Mouse (Mus musculus) heart, adult 10 weeks (tissue): ENCODE results near the gene S100a1. TPM values are rescaled to one million over a fixed set of nuclear protein-coding genes. Genes with fewer than 3 reads are reported as not detected.

Experiments used
- polyA plus RNA-seq: library from polyadenylated mRNA; stranded (reverse); fragments of 350-450 nt; fragmentation: Illumina TruSeq; extraction: RNeasy Lipid Tissue Mini Kit (QIAGEN cat#74804); gene quantifications from one replicate; pipeline ENCODE4 v1.2.3, GENCODE M21; 2014; ENCODE audit warnings: low read depth, low replicate concordance

Gene S100a1
- 1,552 TPM for polyA plus RNA-seq

GRCm38 (mm10) chr3:90513796-90514590 is at the start of gene S100a1, which contains the start of gene S100a13:
S100a1 (minus strand) TSS chr3:90514392.
S100a13 (plus strand) TSS chr3:90514435.

GRCm38 (mm10) chr3:90560008-90560628 is 45.9 kb upstream of the S100a1 start, which contains the start of gene S100a3:
S100a3 (plus strand) TSS chr3:90560578.

GRCm38 (mm10) chr3:90537141-90537904 is 23.1 kb upstream of the S100a1 start, which contains the start of gene S100a16:
S100a16 (plus strand) TSS chr3:90537254.

GRCm38 (mm10) chr3:90526580-90526979 is 12.4 kb upstream of the S100a1 start, which contains the start of gene S100a14:
S100a14 (plus strand) TSS chr3:90526856.

GRCm38 (mm10) chr3:90508950-90509746 is 5.0 kb downstream of the S100a1 start, which contains the start of gene Chtop:
Chtop (minus strand) TSS chr3:90509498.

GRCm38 (mm10) chr3:90490696-90491256 is 23.4 kb downstream of the S100a1 start, which contains the start of gene Snapin:
Snapin (minus strand) TSS chr3:90491033.

GRCm38 (mm10) chr3:90475831-90476611 is 38.2 kb downstream of the S100a1 start, which contains the start of gene Ilf2:
Ilf2 (plus strand) TSS chr3:90476126.

GRCm38 (mm10) chr3:90465686-90466310 is 48.4 kb downstream of the S100a1 start, which contains the start of gene Npr1:
Npr1 (minus strand) TSS chr3:90465866.

Other genes with a start within 250 kb of the S100a1 start
- gene Dennd4b, start 249.2 kb downstream of the S100a1 start, polyA plus RNA-seq = 33.2 TPM
- gene Gatad2b, start 221.2 kb downstream of the S100a1 start, polyA plus RNA-seq = 14.3 TPM
- 1.0 TPM for gene Slc27a3, start 124.5 kb downstream of the S100a1 start, polyA plus RNA-seq
- 23.4 TPM for gene Ints3, start 80.8 kb downstream of the S100a1 start, polyA plus RNA-seq
- gene Npr1, start 48.5 kb downstream of the S100a1 start, polyA plus RNA-seq = 20.8 TPM
- gene Ilf2, start 38.3 kb downstream of the S100a1 start, polyA plus RNA-seq = 34.3 TPM
- 79.2 TPM for gene Snapin, start 23.4 kb downstream of the S100a1 start, polyA plus RNA-seq
- 80.9 TPM for gene Chtop, start 4.9 kb downstream of the S100a1 start, polyA plus RNA-seq
- gene S100a13, start within 50 bp of the S100a1 start, polyA plus RNA-seq = 64.2 TPM
- gene S100a14, start 12.5 kb upstream of the S100a1 start, polyA plus RNA-seq = not detected
- gene S100a16, start 22.9 kb upstream of the S100a1 start, polyA plus RNA-seq = 78.9 TPM
- gene S100a3, start 46.2 kb upstream of the S100a1 start, polyA plus RNA-seq = not detected
- gene S100a2, start 75.9 kb upstream of the S100a1 start, polyA plus RNA-seq = not detected
- gene Gm42674, start 87.5 kb upstream of the S100a1 start, polyA plus RNA-seq = not detected
- gene S100a4, start 89.4 kb upstream of the S100a1 start, polyA plus RNA-seq = 31.3 TPM
- not detected for gene S100a5, start 94.1 kb upstream of the S100a1 start, polyA plus RNA-seq
- 111 TPM for gene S100a6, start 98.5 kb upstream of the S100a1 start, polyA plus RNA-seq
- gene S100a7a, start 139.6 kb upstream of the S100a1 start, polyA plus RNA-seq = 0.97 TPM
- gene S100a8, start 154.6 kb upstream of the S100a1 start, polyA plus RNA-seq = not detected
- 2.0 TPM for gene S100a9, start 181.3 kb upstream of the S100a1 start, polyA plus RNA-seq
- not detected for gene Pglyrp4, start 212.5 kb upstream of the S100a1 start, polyA plus RNA-seq